Mouse (Mus musculus) WW6 (cell line): ENCODE data around the gene Eif4e3.

Experiments used
- DNase-seq: peaks from one replicate; pipeline ENCODE4 v3.0.0-alpha.2; 2013; ENCODE audit warnings: low read depth, low spot score

Gene Eif4e3

GRCm38 (mm10) chr6:99666318-99667171, at the start of gene Eif4e3, which contains the start of gene Gm20696:
Eif4e3 (minus strand) TSS chr6:99666771.
Gm20696 (minus strand) TSS chr6:99666797.
- no peak for DNase-seq

DNA sequence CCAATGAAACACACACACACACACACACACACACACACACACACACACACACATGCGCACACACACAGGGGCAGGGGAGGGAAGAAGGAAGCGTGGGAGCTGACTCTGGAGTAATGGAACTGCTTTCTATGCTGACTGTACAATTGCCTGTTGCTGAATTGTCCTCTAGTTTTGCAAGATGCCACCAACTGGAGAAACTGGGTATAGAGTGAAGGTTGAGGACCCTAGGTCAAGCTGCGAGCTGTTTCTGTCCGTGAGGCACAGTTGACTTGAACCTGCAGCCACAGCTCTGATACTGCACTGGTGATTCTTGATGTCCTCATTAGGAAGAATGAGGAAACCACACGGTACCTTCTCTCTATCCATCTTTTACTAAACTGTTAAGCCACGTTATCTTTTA, 49.3 kb upstream of the Eif4e3 start:
- DNase-seq = no peak

DNA sequence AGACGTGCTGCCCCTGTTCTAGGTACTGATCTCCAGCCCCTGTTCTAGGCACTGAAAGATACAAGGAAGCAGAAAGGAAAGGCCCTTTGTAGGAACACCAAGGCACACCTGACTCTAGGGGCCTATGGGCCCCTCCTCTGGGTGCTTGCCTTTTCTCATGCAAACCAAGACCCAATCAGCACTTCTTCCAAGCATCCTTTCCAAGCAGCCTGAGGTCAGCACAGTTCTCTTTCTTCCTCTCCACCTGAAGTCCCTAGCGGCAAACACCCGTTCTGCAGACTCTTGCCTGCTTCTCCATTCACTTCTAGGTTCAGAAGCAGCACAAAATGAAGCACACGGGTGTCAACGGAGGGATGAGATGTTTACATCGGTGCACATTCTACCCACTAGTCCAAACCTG, 48.6 kb upstream of the Eif4e3 start:
- DNase-seq = peak; percentile 61

- DNase-seq = no peak
These were observed 46.7 kb upstream of the Eif4e3 start for GRCm38 (mm10) chr6:99713256-99713655.

- DNase-seq = no peak
These were observed 45.1 kb upstream of the Eif4e3 start for GRCm38 (mm10) chr6:99711576-99712101.

DNA sequence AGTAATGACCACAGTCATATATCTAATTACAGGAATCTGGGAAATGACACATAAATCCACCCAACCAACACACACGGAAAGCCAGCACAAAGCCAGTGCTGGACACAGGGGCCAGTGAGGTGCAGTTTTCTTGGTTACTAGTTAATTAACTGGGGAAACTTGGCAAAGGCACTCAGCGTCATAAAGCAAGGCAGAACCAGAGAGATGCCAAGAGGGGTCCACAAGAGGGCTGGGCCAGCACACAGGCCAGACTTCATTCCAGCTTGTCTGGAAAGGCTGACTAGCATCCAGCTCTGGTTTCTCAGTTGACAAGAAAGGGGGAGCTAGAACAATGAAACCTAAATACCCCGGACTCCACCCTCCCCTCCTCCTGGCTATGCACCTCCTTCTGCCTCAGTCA, 33.9 kb upstream of the Eif4e3 start:
- no peak for DNase-seq

GRCm38 (mm10) chr6:99692916-99693841, 26.6 kb upstream of the Eif4e3 start:
- no peak for DNase-seq

DNA sequence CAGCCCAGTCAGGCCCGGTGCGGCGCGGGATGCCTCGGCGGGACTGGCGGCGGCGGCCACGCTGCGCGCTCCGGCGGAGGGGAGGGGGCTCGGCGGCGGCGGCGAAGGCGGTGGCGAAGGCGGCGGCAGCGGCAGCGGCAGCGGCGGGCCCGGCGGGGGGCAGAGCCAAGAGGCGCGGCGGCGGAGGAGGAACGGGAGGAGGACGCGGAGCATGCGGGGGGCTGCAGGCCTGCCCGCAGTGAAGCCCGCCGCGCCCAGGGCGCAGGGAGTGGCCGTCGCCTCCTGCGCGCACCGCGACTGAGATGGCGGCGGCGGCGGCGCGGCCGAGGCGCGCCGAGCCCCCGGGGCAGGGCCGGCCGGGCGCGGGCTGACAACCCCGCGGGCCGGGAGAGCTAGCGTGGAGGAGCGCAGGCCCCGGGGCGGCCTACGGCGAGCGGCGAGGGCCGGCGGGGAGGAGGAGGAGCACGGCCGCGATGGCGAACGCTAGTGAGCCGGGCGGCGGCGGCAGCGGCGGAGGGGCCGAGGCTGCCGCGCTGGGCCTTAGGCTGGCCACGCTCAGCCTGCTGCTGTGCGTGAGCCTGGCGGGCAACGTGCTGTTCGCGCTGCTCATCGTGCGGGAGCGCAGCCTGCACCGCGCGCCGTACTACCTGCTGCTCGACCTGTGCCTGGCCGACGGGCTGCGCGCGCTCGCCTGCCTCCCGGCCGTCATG, 25.8 kb upstream of the Eif4e3 start, which contains the start of gene Gpr27:
Gene Gpr27, plus strand, starts transcription at position 474 of the 710 bp plus-strand sequence.
- no peak for DNase-seq

DNA sequence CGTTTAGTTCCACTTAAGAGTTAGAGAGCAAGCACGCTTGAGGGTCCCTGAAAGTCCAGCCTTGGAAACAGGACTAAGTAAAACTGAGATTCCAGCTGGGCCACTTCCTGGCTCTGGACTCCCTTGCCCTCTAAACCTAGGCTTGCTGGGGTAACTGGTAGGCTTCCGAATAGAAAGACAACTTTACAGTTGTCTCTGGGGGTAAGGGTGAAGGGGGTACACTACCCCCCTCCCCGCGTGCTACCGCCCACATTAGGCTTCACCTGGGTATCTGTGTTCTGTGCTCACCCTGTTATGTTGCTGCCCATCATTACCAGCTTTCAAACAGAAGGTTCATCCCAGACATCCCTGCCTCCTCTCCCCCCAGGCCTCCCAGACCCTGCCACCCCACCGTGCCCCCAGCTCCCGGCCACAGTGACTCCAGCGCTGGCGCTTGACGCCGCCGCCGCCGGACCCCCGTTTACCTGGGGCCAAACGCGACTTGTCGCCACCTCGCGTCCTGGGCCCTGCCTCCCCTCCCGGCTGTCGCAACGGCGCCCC, 25.2 kb upstream of the Eif4e3 start:
- no peak for DNase-seq

DNA sequence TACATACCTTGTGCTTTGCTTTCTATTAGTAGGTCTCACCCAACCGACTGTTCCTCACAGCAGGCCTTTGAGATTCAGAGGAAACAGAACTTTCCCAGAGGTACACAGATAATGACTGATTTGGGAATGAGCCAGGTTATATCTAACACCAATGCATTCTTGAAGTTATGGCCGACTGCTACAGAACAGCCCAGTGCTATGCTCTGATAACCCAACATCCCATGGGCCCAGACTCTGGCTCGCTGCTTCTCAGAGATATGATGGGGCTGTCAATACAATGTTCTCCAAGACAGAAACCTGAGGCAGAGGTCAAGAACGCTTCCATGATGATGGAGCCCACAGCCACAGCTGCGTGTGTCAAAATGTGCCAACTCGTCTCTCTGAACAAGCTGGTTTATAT, 21.9 kb upstream of the Eif4e3 start:
- no peak for DNase-seq

- DNase-seq = no peak
These were observed 18.3 kb upstream of the Eif4e3 start for GRCm38 (mm10) chr6:99684899-99685298.

- DNase-seq = no peak
These were observed 17.4 kb upstream of the Eif4e3 start for GRCm38 (mm10) chr6:99683974-99684373.

DNA sequence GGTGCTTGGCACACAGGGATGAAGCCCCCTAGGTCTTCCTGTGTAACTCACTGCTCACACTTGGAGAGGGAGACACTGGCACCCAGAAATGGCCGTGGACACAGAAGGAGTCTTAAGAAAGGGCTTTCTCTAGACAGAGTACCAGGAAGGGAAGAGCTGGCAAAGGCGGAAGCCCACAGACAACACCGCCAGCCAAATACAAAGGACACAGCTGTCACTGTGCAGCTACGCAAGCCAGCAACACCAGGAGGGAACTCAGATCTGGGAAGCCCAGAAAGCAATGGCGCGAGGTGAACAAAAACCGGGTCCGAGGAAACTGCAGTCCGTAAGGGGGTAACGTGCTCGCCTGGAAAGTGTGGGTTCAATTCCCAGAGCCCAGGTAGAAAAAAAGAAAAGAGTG, 11.5 kb upstream of the Eif4e3 start:
- DNase-seq = no peak

GRCm38 (mm10) chr6:99677325-99677724, 10.8 kb upstream of the Eif4e3 start:
- DNase-seq = no peak

DNA sequence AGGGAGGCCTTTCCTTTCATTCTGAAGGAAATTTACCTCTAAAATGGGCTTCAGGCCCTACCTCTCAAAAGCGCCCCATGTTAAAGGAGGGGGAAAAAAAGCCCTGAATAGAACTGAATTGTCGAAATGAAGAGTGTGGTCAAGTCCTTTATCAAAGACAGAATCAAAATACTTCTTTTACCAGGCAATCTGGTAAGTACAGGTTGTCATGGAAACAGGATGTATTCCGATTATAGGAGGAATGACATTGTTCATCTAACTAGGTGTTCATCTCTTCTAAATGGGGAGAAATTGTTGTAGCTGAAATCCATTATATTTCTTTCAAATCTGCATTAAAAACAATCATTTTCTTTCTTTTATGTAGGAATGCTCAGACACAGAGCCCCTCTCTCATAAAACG, 7.9 kb upstream of the Eif4e3 start:
- no peak for DNase-seq

DNA sequence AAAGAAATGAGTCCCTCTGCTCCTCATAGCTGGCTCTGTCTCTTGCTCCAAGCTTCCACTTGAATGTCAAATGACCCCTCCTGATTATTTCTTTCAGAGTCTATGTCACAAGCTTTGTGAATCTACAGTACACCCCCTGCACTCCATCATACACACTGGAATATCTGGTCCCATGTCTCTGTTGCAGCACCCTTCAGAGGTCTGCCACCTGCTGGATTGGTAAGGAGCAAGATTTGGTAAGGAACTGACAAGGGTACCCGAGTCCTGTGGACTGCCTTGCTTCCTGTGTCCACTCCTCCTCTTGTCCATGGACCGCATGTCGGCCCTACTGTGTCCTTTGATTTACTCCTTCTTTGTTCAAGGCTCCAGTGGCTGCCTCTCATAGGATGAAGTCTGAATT, 5.2 kb upstream of the Eif4e3 start:
- no peak for DNase-seq

DNA sequence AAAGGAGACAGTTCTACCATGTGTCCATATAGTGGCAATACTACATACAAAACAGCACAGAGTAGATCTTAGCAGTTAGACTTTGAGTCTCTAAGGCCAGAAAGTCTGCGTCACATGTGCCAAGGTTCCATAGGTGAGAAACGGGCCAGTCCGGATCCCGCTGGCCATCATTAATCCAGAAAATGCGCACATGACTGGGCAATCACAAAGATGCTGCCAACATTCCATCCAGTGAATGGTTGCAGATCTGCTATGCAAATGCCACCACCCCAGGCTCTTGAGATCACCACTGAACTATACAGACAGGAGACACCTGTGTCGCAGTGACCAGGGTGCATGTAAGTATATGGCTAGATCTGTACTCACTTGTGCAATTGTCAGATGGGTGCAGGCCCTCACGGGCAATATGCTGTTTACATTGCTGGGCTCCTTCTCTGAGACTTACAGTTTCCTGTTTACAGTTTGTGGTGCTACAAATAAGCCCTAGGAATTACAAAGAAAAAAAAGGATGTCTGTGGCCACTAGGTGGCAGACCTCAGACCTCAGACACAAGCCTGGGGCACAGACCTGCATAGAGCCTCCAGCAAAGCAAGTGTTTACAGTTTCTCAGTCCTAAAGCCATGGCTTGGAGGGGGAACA, 4.0 kb upstream of the Eif4e3 start:
- no peak for DNase-seq

- DNase-seq = no peak
These were observed 3.1 kb upstream of the Eif4e3 start for GRCm38 (mm10) chr6:99669481-99670325.

GRCm38 (mm10) chr6:99667290-99667689, 719 bp upstream of the Eif4e3 start:
- DNase-seq = no peak
